Mouse (Mus musculus) myocyte (in vitro differentiated cells): Measurements from ENCODE around the gene Herpud2.

Experiments
- CEBPB ChIP-seq: IDR thresholded peaks from 2 replicates; pipeline ENCODE4 v1.6.1; 2011; ENCODE audit warnings: mild to moderate bottlenecking, moderate library complexity; ENCODE audit not compliant: poor library complexity, insufficient read depth, severe bottlenecking
- E2F4 ChIP-seq: IDR thresholded peaks from one replicate; pipeline ENCODE4 v1.6.1; 2011; ENCODE audit warnings: mild to moderate bottlenecking, control low read depth, moderate library complexity; ENCODE audit not compliant: insufficient read depth
- MAX ChIP-seq: IDR thresholded peaks from one replicate; pipeline ENCODE4 v1.6.1; 2011; ENCODE audit warnings: low read depth, mild to moderate bottlenecking, control low read depth
- MYOD1 ChIP-seq, 3 experiments: IDR thresholded peaks; one replicate each; pipeline ENCODE4 v1.6.1; 2011; ENCODE audit warnings: control low read depth in 2 of 3, low read depth in 2 of 3, mild to moderate bottlenecking in 2 of 3, moderate library complexity in 1 of 3; ENCODE audit not compliant: insufficient read length in 2 of 3, control insufficient read depth in 1 of 3
- POLR2A ChIP-seq: IDR thresholded peaks from one replicate; pipeline ENCODE4 v1.6.1; 2011; ENCODE audit warnings: low read depth, mild to moderate bottlenecking, control low read depth, moderate library complexity; ENCODE audit not compliant: insufficient read length
- POLR2AphosphoS2 ChIP-seq: IDR thresholded peaks from one replicate; pipeline ENCODE4 v1.6.1; 2011; ENCODE audit warnings: low read depth, control low read depth; ENCODE audit not compliant: insufficient read length
- REST ChIP-seq: IDR thresholded peaks from one replicate; pipeline ENCODE4 v1.6.1; 2011; ENCODE audit warnings: mild to moderate bottlenecking, control low read depth, moderate library complexity; ENCODE audit not compliant: insufficient read depth, insufficient read length
- SRF ChIP-seq: IDR thresholded peaks from one replicate; pipeline ENCODE4 v1.6.1; 2011; ENCODE audit warnings: low read depth; ENCODE audit not compliant: control insufficient read depth, insufficient read length
- TCF12 ChIP-seq: IDR thresholded peaks from one replicate; pipeline ENCODE4 v1.6.1; 2011; ENCODE audit warnings: mild to moderate bottlenecking, control low read depth; ENCODE audit not compliant: poor library complexity, insufficient read depth, severe bottlenecking
- TCF3 ChIP-seq: IDR thresholded peaks from one replicate; pipeline ENCODE4 v1.6.1; 2011; ENCODE audit warnings: low read depth, control low read depth; ENCODE audit not compliant: insufficient read length
- USF1 ChIP-seq: IDR thresholded peaks from one replicate; pipeline ENCODE4 v1.6.1; 2011; ENCODE audit warnings: low read depth, mild to moderate bottlenecking, control low read depth, moderate library complexity

DNA sequence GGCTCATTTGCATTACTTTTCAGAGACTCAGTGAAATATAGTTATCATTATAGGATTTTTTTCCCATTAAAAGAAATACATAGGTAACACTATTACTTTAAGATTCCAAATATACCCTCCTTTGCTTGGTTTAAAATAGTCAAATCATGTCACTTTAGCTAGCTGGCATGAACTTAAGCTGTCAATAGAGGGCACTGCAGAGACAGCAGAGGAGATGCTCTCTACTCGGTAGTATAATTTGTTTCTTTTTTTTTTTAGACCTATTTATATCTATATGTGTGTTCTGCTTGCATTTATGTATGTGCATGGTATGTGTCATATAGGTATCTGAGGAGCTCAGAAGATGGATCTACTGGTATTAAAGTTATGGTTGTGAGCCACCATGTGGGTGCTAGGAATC is 4.8 kb upstream of the Herpud2 start:
- TF ChIP-seq MAX (no peak), POLR2AphosphoS2 (no peak), POLR2A (no peak), MYOD1 (IDR thresholded peaks at IDR 0.05; ENCODE audit: control insufficient read depth in 1 of 3, insufficient read length in 2 of 3, low read depth in 2 of 3) (no peak), USF1 (no peak), REST (no peak), CEBPB (no peak), TCF12 (no peak), TCF3 (no peak), E2F4 (no peak), SRF (no peak)
